ENCODE assay signal across 27 mouse cellular contexts in the genomic region with DNA sequence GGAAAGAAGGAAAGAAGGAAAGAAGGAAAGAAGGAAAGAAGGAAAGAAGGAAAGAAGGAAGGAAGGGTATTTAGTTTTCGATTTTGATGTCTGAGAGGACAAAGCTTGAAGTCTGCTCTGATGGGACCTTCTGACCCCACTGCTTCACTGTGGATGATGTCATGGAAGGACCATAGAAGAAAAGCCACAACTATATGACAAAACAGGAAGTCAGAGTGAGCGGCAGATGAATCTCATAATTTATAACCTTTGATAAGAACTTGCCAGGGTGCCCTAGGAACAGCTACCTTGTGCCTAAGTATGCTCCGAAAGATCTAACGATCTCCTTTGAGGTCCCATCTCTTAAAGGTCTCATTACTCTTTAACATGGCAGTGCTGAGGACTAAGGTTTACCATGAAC.
DNase-seq lines count a peak whose midpoint lies in the region; ATAC-seq and TF ChIP-seq lines count a peak whose summit lies in the region.
"Had no signal": no experiment of that assay in that cellular context is flagged by ENCODE, and none has a peak within 500 bp of the region (broad histone marks: within the 10 kb centered on the region; RNA-seq: fewer than 3 reads in every experiment).

No protein-coding gene starts in this region.

- TF ChIP-seq POLR2A in kidney, adult 2 months (IDR thresholded peaks at IDR 0.05; ENCODE audit: low read depth, low read length): no peak
- TF ChIP-seq POLR2A in bone marrow macrophage, adult 2 months (IDR thresholded peaks at IDR 0.05; ENCODE audit: borderline replicate concordance, low read depth, low read length): no peak

- 90% methylated on average over 4 of the region's 4 CpGs for WGBS in kidney, adult 2 months
- WGBS in kidney, embryonic 16.5 days: 85% methylated on average over 4 of the region's 4 CpGs
- 53% methylated on average over 4 of the region's 4 CpGs for WGBS in macrophage (ENCODE audit: missing documents)

- no peak for DNase-seq in kidney, adult 2 months
- DNase-seq in urinary bladder, adult 18-20 months (ENCODE audit: low spot score in 2 of 2): no peak
- no peak for DNase-seq in embryo, embryonic 10.5 days (ENCODE audit: low spot score)
- no peak for DNase-seq in cerebellum, adult 18-20 months
- DNase-seq: adrenal gland, postnatal 14 days; cerebellum, adult 2 months; cerebellum, postnatal 14 days; gastrocnemius, postnatal 25 days; kidney, adult 18-20 months; kidney, postnatal 4 days; lung, embryonic 14.5 days; lung, postnatal 14 days had no signal

- H3K4me1 ChIP-seq in kidney, adult 2 months (ENCODE audit: control insufficient read depth, insufficient read depth, low read length): no peaks in the 10 kb centered on the region
- peaks cover 5% of the 10 kb centered on the region; the same call in 1 of the 2 replicates for H3K4me1 ChIP-seq in kidney, embryonic 16.5 days (ENCODE audit: insufficient read depth, low read length)
- H3K4me1 ChIP-seq in bone marrow macrophage, adult 2 months (ENCODE audit: control insufficient read depth, insufficient read depth, low read length): peaks cover 36% of the 10 kb centered on the region
- H3K4me1 ChIP-seq: forebrain, embryonic 10.5 days; forebrain, embryonic 15.5 days; midbrain, embryonic 13.5 days had no signal

- no peaks in the 10 kb centered on the region for H3K9me3 ChIP-seq in kidney, embryonic 16.5 days (ENCODE audit: low read length)
- H3K9me3 ChIP-seq: embryonic facial prominence, embryonic 12.5 days; forebrain, embryonic 10.5 days; forebrain, embryonic 15.5 days; limb, embryonic 10.5 days; limb, embryonic 15.5 days; megakaryocyte, embryonic 14.5 days; midbrain, embryonic 13.5 days had no signal

- no peak overlapping the region for H3K4me3 ChIP-seq in kidney, adult 2 months (ENCODE audit: insufficient read depth, low read depth, low read length)
- H3K4me3 ChIP-seq in kidney, embryonic 16.5 days (ENCODE audit: low read length): no peak overlapping the region
- no peak overlapping the region for H3K4me3 ChIP-seq in bone marrow macrophage, adult 2 months (ENCODE audit: insufficient read depth, low read length)
- no peak overlapping the region for H3K4me3 ChIP-seq in macrophage (ENCODE audit: inconsistent target)
- H3K4me3 ChIP-seq: embryonic facial prominence, embryonic 12.5 days; forebrain, embryonic 10.5 days; forebrain, embryonic 15.5 days; limb, embryonic 10.5 days; limb, embryonic 15.5 days; megakaryocyte, embryonic 14.5 days; midbrain, embryonic 13.5 days had no signal

- 0 out of 2 replicates have a peak overlapping the region, but pooled peaks have one; percentile 31 for H3K27ac ChIP-seq in kidney, adult 2 months (ENCODE audit: insufficient read depth, low read depth, low read length)
- H3K27ac ChIP-seq in kidney, embryonic 16.5 days (ENCODE audit: low read length): no peak overlapping the region
- H3K27ac ChIP-seq in bone marrow macrophage, adult 2 months (ENCODE audit: insufficient read depth, low read depth, low read length): peak overlapping the region; percentile 89
- peak overlapping the region; percentile 68 for H3K27ac ChIP-seq in macrophage
- H3K27ac ChIP-seq: embryonic facial prominence, embryonic 12.5 days; forebrain, embryonic 10.5 days; forebrain, embryonic 15.5 days; hindbrain, embryonic 14.5 days; kidney, postnatal 0 days; limb, embryonic 10.5 days; limb, embryonic 15.5 days; liver, embryonic 14.5 days; midbrain, embryonic 13.5 days had no signal

- no peak overlapping the region for H3K9ac ChIP-seq in kidney, embryonic 16.5 days (replicated peaks; ENCODE audit: low read length)
- H3K9ac ChIP-seq: embryonic facial prominence, embryonic 12.5 days; forebrain, embryonic 15.5 days; hindbrain, embryonic 14.5 days; limb, embryonic 15.5 days; liver, embryonic 14.5 days; lung, embryonic 14.5 days; midbrain, embryonic 13.5 days had no signal

- no peaks in the 10 kb centered on the region for H3K79me2 ChIP-seq in macrophage (ENCODE audit: inconsistent target)

- TF ChIP-seq CTCF in kidney, adult 2 months (conservative IDR thresholded peaks at IDR 0.05; ENCODE audit: insufficient read depth, insufficient read length, low read depth, low read length): no peak
- no peak for TF ChIP-seq CTCF in bone marrow macrophage, adult 2 months (IDR thresholded peaks at IDR 0.05; ENCODE audit: low read depth, low read length)

- no peak overlapping the region for H3K4me2 ChIP-seq in kidney, embryonic 16.5 days (replicated peaks; ENCODE audit: low read depth, low read length)
- H3K4me2 ChIP-seq: embryonic facial prominence, embryonic 12.5 days; forebrain, embryonic 15.5 days; heart, embryonic 11.5 days; hindbrain, embryonic 14.5 days; limb, embryonic 15.5 days; lung, embryonic 14.5 days; midbrain, embryonic 13.5 days had no signal

- H3K27me3 ChIP-seq in kidney, adult 2 months (replicated peaks; ENCODE audit: control insufficient read depth, insufficient read depth, low read length): no peaks in the 10 kb centered on the region
- no peaks in the 10 kb centered on the region for H3K27me3 ChIP-seq in kidney, embryonic 16.5 days (ENCODE audit: insufficient read depth, low read length)
- H3K27me3 ChIP-seq: embryonic facial prominence, embryonic 12.5 days; forebrain, embryonic 15.5 days; limb, embryonic 15.5 days; megakaryocyte, embryonic 14.5 days; midbrain, embryonic 13.5 days had no signal

- no peaks in the 10 kb centered on the region for H3K36me3 ChIP-seq in kidney, adult 2 months (ENCODE audit: control insufficient read depth, insufficient read depth, low read length)
- H3K36me3 ChIP-seq in kidney, embryonic 16.5 days (ENCODE audit: insufficient read depth, low read length): no peaks in the 10 kb centered on the region
- no peaks in the 10 kb centered on the region for H3K36me3 ChIP-seq in macrophage (ENCODE audit: inconsistent target)
- H3K36me3 ChIP-seq: embryonic facial prominence, embryonic 12.5 days; forebrain, embryonic 10.5 days; forebrain, embryonic 15.5 days; limb, embryonic 10.5 days; limb, embryonic 15.5 days; midbrain, embryonic 13.5 days had no signal

- no peak for ATAC-seq in kidney, embryonic 16.5 days (ENCODE audit: low FRiP score, low TSS enrichment)
- ATAC-seq in neutrophil, adult 5-6 weeks (ENCODE audit: extremely low read depth, insufficient number of reproducible peaks, low FRiP score, poor library complexity, severe bottlenecking): peak; percentile 26; the same call in 1 of the 2 replicates
- ATAC-seq: forebrain, embryonic 15.5 days; midbrain, embryonic 13.5 days had no signal
